Mouse (Mus musculus): ENCODE data around the gene Capn12. TPM values are rescaled to one million over a fixed set of nuclear protein-coding genes. Genes with fewer than 3 reads are reported as not detected.

Capn12 gene
- total and polyA plus RNA-seq, 3 experiments, result 0.17 TPM; not detected in 2

- no peak for DNase-seq (ENCODE audit: extremely low read depth)
- Histone ChIP-seq H3K4me1 (ENCODE audit: control insufficient read depth in 1 of 2, insufficient read depth in 2 of 2) (peaks cover 3 to 14% of the 10 kb centered on the region in 2 experiments; a peak in 3 of 4 replicates), H3K27me3 (replicated peaks) (no peaks in the 10 kb centered on the region), H3K27ac (ENCODE audit: insufficient read depth, low read depth) (no peak overlapping the region), H3K9me3 (replicated peaks; ENCODE audit: low read length) (no peaks in the 10 kb centered on the region), H3K36me3 (replicated peaks in 1 of 2; ENCODE audit: control insufficient read depth in 1 of 2, insufficient read depth in 1 of 2, low read length in 1 of 2) (no peaks in the 10 kb centered on the region), H3K4me2 (ENCODE audit: insufficient read depth, low read depth, poor library complexity, severe bottlenecking) (no peak overlapping the region), H3K4me3 (replicated peaks in 1 of 3; ENCODE audit: low read depth in 2 of 3, low read length in 2 of 3, poor library complexity in 1 of 3) (no peak overlapping the region), H3K9ac (ENCODE audit: insufficient read depth, low read depth) (no peak overlapping the region), H3K79me2 (replicated peaks; ENCODE audit: control insufficient read depth, extremely low read depth, insufficient read depth, poor library complexity, severe bottlenecking) (no peaks in the 10 kb centered on the region)
- in situ Hi-C loops (cut with MboI; ENCODE audit: low pct_ligation_motif_present, low pct_unique_long_range_greater_than_20kb, low sequenced_read_pairs), result no loop called here
- TF ChIP-seq MYC (IDR thresholded peaks at IDR 0.05; ENCODE audit: low read depth, low read length), result no peak
- no peak for TF ChIP-seq IRF4 (IDR thresholded peaks at IDR 0.05; ENCODE audit: low read depth, low read length)
- no peak for TF ChIP-seq SIN3A (IDR thresholded peaks at IDR 0.05; ENCODE audit: low read length)
- no peak for TF ChIP-seq E2F4 (IDR thresholded peaks at IDR 0.05; ENCODE audit: insufficient replicate concordance, low read depth, low read length)
- TF ChIP-seq MAX (IDR thresholded peaks at IDR 0.05; ENCODE audit: low read length), result no peak
- TF ChIP-seq TBP (conservative IDR thresholded peaks at IDR 0.05; ENCODE audit: low read depth, low read length), result no peak
- TF ChIP-seq RAD21 (IDR thresholded peaks at IDR 0.05; ENCODE audit: low read depth, low read length), result no peak
- TF ChIP-seq BHLHE40 (IDR thresholded peaks at IDR 0.05; ENCODE audit: low read depth, low read length), result no peak
- TF ChIP-seq MXI1 (IDR thresholded peaks at IDR 0.05; ENCODE audit: low read depth, low read length), result no peak
- dilution Hi-C loops (cut with MboI; ENCODE audit: extremely low pct_ligation_motif_present, extremely low pct_unique_long_range_greater_than_20kb, low sequenced_read_pairs), result no loop called here
Observed at GRCm38 (mm10) chr7:28877155-28877554, 4.1 kb upstream of the Capn12 start.

GRCm38 (mm10) chr7:28877856-28878255 is 3.4 kb upstream of the Capn12 start:
- no peak for DNase-seq (ENCODE audit: extremely low read depth)
- no peak overlapping the region for H3K4me2 ChIP-seq (ENCODE audit: insufficient read depth, low read depth, poor library complexity, severe bottlenecking)
- H3K79me2 ChIP-seq (replicated peaks; ENCODE audit: control insufficient read depth, extremely low read depth, insufficient read depth, poor library complexity, severe bottlenecking), result no peaks in the 10 kb centered on the region
- no peaks in the 10 kb centered on the region for H3K36me3 ChIP-seq (replicated peaks in 1 of 2; ENCODE audit: control insufficient read depth in 1 of 2, insufficient read depth in 1 of 2, low read length in 1 of 2)
- H3K4me3 ChIP-seq (replicated peaks in 1 of 3; ENCODE audit: low read depth in 2 of 3, low read length in 2 of 3, poor library complexity in 1 of 3), result no peak overlapping the region
- TF ChIP-seq MAFK (IDR thresholded peaks at IDR 0.05; ENCODE audit: insufficient replicate concordance, low read length) (no peak), HCFC1 (IDR thresholded peaks at IDR 0.05; ENCODE audit: low read depth, low read length) (no peak), CHD1 (IDR thresholded peaks at IDR 0.05; ENCODE audit: low read depth, low read length) (no peak), E2F4 (IDR thresholded peaks at IDR 0.05; ENCODE audit: insufficient replicate concordance, low read depth, low read length) (no peak), ELF1 (IDR thresholded peaks at IDR 0.05; ENCODE audit: low read depth, low read length) (no peak), MXI1 (IDR thresholded peaks at IDR 0.05; ENCODE audit: low read depth, low read length) (no peak), NRF1 (IDR thresholded peaks at IDR 0.05; ENCODE audit: low read depth, low read length) (no peak), SIN3A (IDR thresholded peaks at IDR 0.05; ENCODE audit: low read length) (no peak), SMC3 (IDR thresholded peaks at IDR 0.05; ENCODE audit: low read depth, low read length) (no peak), UBTF (IDR thresholded peaks at IDR 0.05; ENCODE audit: low read depth, low read length) (no peak), NELFE (IDR thresholded peaks at IDR 0.05; ENCODE audit: low read depth, low read length) (no peak), EP300 (IDR thresholded peaks at IDR 0.05; ENCODE audit: low read length) (no peak), CHD2 (IDR thresholded peaks at IDR 0.05; ENCODE audit: low read length) (no peak), ZNF384 (IDR thresholded peaks at IDR 0.05; ENCODE audit: low read depth, low read length) (no peak), MAX (IDR thresholded peaks at IDR 0.05; ENCODE audit: low read length) (no peak), MAZ (IDR thresholded peaks at IDR 0.05; ENCODE audit: low read depth, low read length) (no peak), TBP (conservative IDR thresholded peaks at IDR 0.05; ENCODE audit: low read depth, low read length) (no peak), CTCF (conservative IDR thresholded peaks at IDR 0.05 in 1 of 2, IDR thresholded peaks at IDR 0.05 in 1 of 2; ENCODE audit: low read depth in 2 of 2, low read length in 2 of 2) (no peak)
- H3K27me3 ChIP-seq (replicated peaks), result no peaks in the 10 kb centered on the region
- in situ Hi-C loops (cut with MboI; ENCODE audit: low pct_ligation_motif_present, low pct_unique_long_range_greater_than_20kb, low sequenced_read_pairs), result no loop called here
- H3K4me1 ChIP-seq (ENCODE audit: control insufficient read depth in 1 of 2, insufficient read depth in 2 of 2), result peaks cover 3 to 14% of the 10 kb centered on the region in 2 experiments; a peak in 3 of 4 replicates
- H3K9ac ChIP-seq (ENCODE audit: insufficient read depth, low read depth), result no peak overlapping the region
- H3K9me3 ChIP-seq (replicated peaks; ENCODE audit: low read length), result no peaks in the 10 kb centered on the region
- H3K27ac ChIP-seq (ENCODE audit: insufficient read depth, low read depth), result no peak overlapping the region
- dilution Hi-C loops (cut with MboI; ENCODE audit: extremely low pct_ligation_motif_present, extremely low pct_unique_long_range_greater_than_20kb, low sequenced_read_pairs), result no loop called here
